Mouse (Mus musculus): ENCODE results near the gene Pbx1.

GRCm38 (mm10) chr1:168272091-168272490, 160.0 kb downstream of the Pbx1 start:
- TF ChIP-seq TAL1 (IDR thresholded peaks at IDR 0.05; ENCODE audit: low read length) (no peak), GATA1 (IDR thresholded peaks at IDR 0.05; ENCODE audit: low read length) (no peak)
